Mouse (Mus musculus): ENCODE results near the gene Zdhhc19. TPM values are rescaled to one million over a fixed set of nuclear protein-coding genes. Genes with fewer than 3 reads are reported as not detected.

Zdhhc19 gene
- polyA plus RNA-seq, 1 experiment from 2014 or later: not detected

GRCm38 (mm10) chr16:32593283-32593805 lies 97.3 kb downstream of the Zdhhc19 start:
- no peaks in the 10 kb centered on the region for H3K36me3 ChIP-seq (ENCODE audit: control insufficient read depth, insufficient read depth)
- H3K27me3 ChIP-seq (replicated peaks; ENCODE audit: control insufficient read depth, insufficient read depth, low read length): 0 out of 2 replicates have a peak, but pooled peaks cover 2% of the 10 kb centered on the region
- no peaks in the 10 kb centered on the region for H3K4me1 ChIP-seq (replicated peaks; ENCODE audit: control insufficient read depth, insufficient read depth, low read length)
- ATAC-seq: no peak
- H3K27ac ChIP-seq (ENCODE audit: low read length): no peak overlapping the region
- no peak overlapping the region for H3K4me2 ChIP-seq (ENCODE audit: low read length)
- no peak overlapping the region for H3K4me3 ChIP-seq (replicated peaks; ENCODE audit: low read length)
- WGBS: 93% methylated on average over 5 of the region's 5 CpGs
- no peak overlapping the region for H3K9ac ChIP-seq (replicated peaks; ENCODE audit: low read depth, low read length)
- no peaks in the 10 kb centered on the region for H3K9me3 ChIP-seq (ENCODE audit: control insufficient read depth, low read length)

GRCm38 (mm10) chr16:32593916-32594315 lies 97.9 kb downstream of the Zdhhc19 start:
- H3K27ac ChIP-seq (ENCODE audit: low read length): no peak overlapping the region
- H3K4me2 ChIP-seq (ENCODE audit: low read length): no peak overlapping the region
- no peaks in the 10 kb centered on the region for H3K36me3 ChIP-seq (ENCODE audit: control insufficient read depth, insufficient read depth)
- no peak overlapping the region for H3K4me3 ChIP-seq (replicated peaks; ENCODE audit: low read length)
- 80% methylated on average over 5 of the region's 5 CpGs for WGBS
- no peaks in the 10 kb centered on the region for H3K27me3 ChIP-seq (replicated peaks; ENCODE audit: control insufficient read depth, insufficient read depth, low read length)
- H3K9me3 ChIP-seq (ENCODE audit: control insufficient read depth, low read length): no peaks in the 10 kb centered on the region
- no peaks in the 10 kb centered on the region for H3K4me1 ChIP-seq (replicated peaks; ENCODE audit: control insufficient read depth, insufficient read depth, low read length)
- no peak for ATAC-seq
- no peak overlapping the region for H3K9ac ChIP-seq (replicated peaks; ENCODE audit: low read depth, low read length)

GRCm38 (mm10) chr16:32594701-32595100 lies 98.6 kb downstream of the Zdhhc19 start:
- Histone ChIP-seq H3K9me3 (ENCODE audit: control insufficient read depth, low read length) (no peaks in the 10 kb centered on the region), H3K27ac (ENCODE audit: low read length) (no peak overlapping the region), H3K9ac (replicated peaks; ENCODE audit: low read depth, low read length) (no peak overlapping the region), H3K4me2 (ENCODE audit: low read length) (no peak overlapping the region), H3K4me3 (replicated peaks; ENCODE audit: low read length) (no peak overlapping the region), H3K4me1 (replicated peaks; ENCODE audit: control insufficient read depth, insufficient read depth, low read length) (no peaks in the 10 kb centered on the region), H3K36me3 (ENCODE audit: control insufficient read depth, insufficient read depth) (no peaks in the 10 kb centered on the region), H3K27me3 (replicated peaks; ENCODE audit: control insufficient read depth, insufficient read depth, low read length) (no peaks in the 10 kb centered on the region)
- ATAC-seq: no peak
- WGBS: 85% methylated on average over 5 of the region's 5 CpGs

GRCm38 (mm10) chr16:32595142-32595855 lies 99.2 kb downstream of the Zdhhc19 start:
- Histone ChIP-seq H3K4me1 (replicated peaks; ENCODE audit: control insufficient read depth, insufficient read depth, low read length) (no peaks in the 10 kb centered on the region), H3K36me3 (ENCODE audit: control insufficient read depth, insufficient read depth) (no peaks in the 10 kb centered on the region), H3K27me3 (replicated peaks; ENCODE audit: control insufficient read depth, insufficient read depth, low read length) (no peaks in the 10 kb centered on the region), H3K9ac (replicated peaks; ENCODE audit: low read depth, low read length) (no peak overlapping the region), H3K4me3 (replicated peaks; ENCODE audit: low read length) (no peak overlapping the region), H3K27ac (ENCODE audit: low read length) (no peak overlapping the region), H3K4me2 (ENCODE audit: low read length) (no peak overlapping the region), H3K9me3 (ENCODE audit: control insufficient read depth, low read length) (no peaks in the 10 kb centered on the region)
- ATAC-seq: no peak
- 89% methylated on average over 10 of the region's 10 CpGs for WGBS

- no peak for ATAC-seq
- Histone ChIP-seq H3K9ac (replicated peaks; ENCODE audit: low read depth, low read length) (no peak overlapping the region), H3K36me3 (ENCODE audit: control insufficient read depth, insufficient read depth) (no peaks in the 10 kb centered on the region), H3K27me3 (replicated peaks; ENCODE audit: control insufficient read depth, insufficient read depth, low read length) (no peaks in the 10 kb centered on the region), H3K4me1 (replicated peaks; ENCODE audit: control insufficient read depth, insufficient read depth, low read length) (no peaks in the 10 kb centered on the region), H3K9me3 (ENCODE audit: control insufficient read depth, low read length) (no peaks in the 10 kb centered on the region), H3K4me2 (ENCODE audit: low read length) (no peak overlapping the region), H3K27ac (ENCODE audit: low read length) (no peak overlapping the region), H3K4me3 (replicated peaks; ENCODE audit: low read length) (no peak overlapping the region)
- 31% methylated on average over 4 of the region's 4 CpGs for WGBS
Measured at GRCm38 (mm10) chr16:32597909-32598381, 101.9 kb downstream of the Zdhhc19 start.

GRCm38 (mm10) chr16:32599151-32599550 lies 103.1 kb downstream of the Zdhhc19 start:
- Histone ChIP-seq H3K36me3 (ENCODE audit: control insufficient read depth, insufficient read depth) (no peaks in the 10 kb centered on the region), H3K27me3 (replicated peaks; ENCODE audit: control insufficient read depth, insufficient read depth, low read length) (no peaks in the 10 kb centered on the region), H3K27ac (ENCODE audit: low read length) (no peak overlapping the region), H3K9ac (replicated peaks; ENCODE audit: low read depth, low read length) (no peak overlapping the region), H3K4me1 (replicated peaks; ENCODE audit: control insufficient read depth, insufficient read depth, low read length) (no peaks in the 10 kb centered on the region), H3K9me3 (ENCODE audit: control insufficient read depth, low read length) (no peaks in the 10 kb centered on the region), H3K4me2 (ENCODE audit: low read length) (no peak overlapping the region), H3K4me3 (replicated peaks; ENCODE audit: low read length) (no peak overlapping the region)
- no peak for ATAC-seq
- 91% methylated on average over 1 of the region's 1 CpGs for WGBS

- Histone ChIP-seq H3K4me2 (ENCODE audit: low read length) (no peak overlapping the region), H3K36me3 (ENCODE audit: control insufficient read depth, insufficient read depth) (no peaks in the 10 kb centered on the region), H3K4me3 (replicated peaks; ENCODE audit: low read length) (no peak overlapping the region), H3K27ac (ENCODE audit: low read length) (no peak overlapping the region), H3K9ac (replicated peaks; ENCODE audit: low read depth, low read length) (no peak overlapping the region), H3K4me1 (replicated peaks; ENCODE audit: control insufficient read depth, insufficient read depth, low read length) (no peaks in the 10 kb centered on the region), H3K27me3 (replicated peaks; ENCODE audit: control insufficient read depth, insufficient read depth, low read length) (no peaks in the 10 kb centered on the region), H3K9me3 (ENCODE audit: control insufficient read depth, low read length) (no peaks in the 10 kb centered on the region)
- WGBS: 88% methylated on average over 3 of the region's 3 CpGs
- ATAC-seq: no peak
Measured at GRCm38 (mm10) chr16:32602193-32602685, 106.2 kb downstream of the Zdhhc19 start.

- no peaks in the 10 kb centered on the region for H3K9me3 ChIP-seq (ENCODE audit: control insufficient read depth, low read length)
- ATAC-seq: no peak
- no peak overlapping the region for H3K27ac ChIP-seq (ENCODE audit: low read length)
Measured at GRCm38 (mm10) chr16:32607562-32608343, 111.7 kb downstream of the Zdhhc19 start.

GRCm38 (mm10) chr16:32608344-32608711 lies 112.3 kb downstream of the Zdhhc19 start:
- Histone ChIP-seq H3K4me2 (ENCODE audit: low read length) (peak overlapping the region; percentile 52), H3K4me3 (replicated peaks; ENCODE audit: low read length) (peak overlapping the region; percentile 62), H3K27ac (ENCODE audit: low read length) (peak overlapping the region; percentile 61), H3K27me3 (replicated peaks; ENCODE audit: control insufficient read depth, insufficient read depth, low read length) (no peaks in the 10 kb centered on the region), H3K4me1 (replicated peaks; ENCODE audit: control insufficient read depth, insufficient read depth, low read length) (peaks cover 13% of the 10 kb centered on the region), H3K9me3 (ENCODE audit: control insufficient read depth, low read length) (no peaks in the 10 kb centered on the region), H3K9ac (replicated peaks; ENCODE audit: low read depth, low read length) (peak overlapping the region; percentile 35), H3K36me3 (ENCODE audit: control insufficient read depth, insufficient read depth) (no peaks in the 10 kb centered on the region)
- 13% methylated on average over 8 of the region's 8 CpGs for WGBS
- no peak for ATAC-seq

More at GRCm38 (mm10) chr16:32607562-32608343, 111.7 kb downstream of the Zdhhc19 start:
- Histone ChIP-seq H3K4me3 (replicated peaks; ENCODE audit: low read length) (no peak overlapping the region), H3K4me2 (ENCODE audit: low read length) (peak overlapping the region; percentile 52), H3K4me1 (replicated peaks; ENCODE audit: control insufficient read depth, insufficient read depth, low read length) (peaks cover 13% of the 10 kb centered on the region), H3K9ac (replicated peaks; ENCODE audit: low read depth, low read length) (no peak overlapping the region), H3K36me3 (ENCODE audit: control insufficient read depth, insufficient read depth) (no peaks in the 10 kb centered on the region), H3K27me3 (replicated peaks; ENCODE audit: control insufficient read depth, insufficient read depth, low read length) (no peaks in the 10 kb centered on the region)
- WGBS: 68% methylated on average over 7 of the region's 7 CpGs

Measured in forebrain, embryonic 16.5 days (tissue).